8 mouse cellular contexts compared by ENCODE assay signal in the genomic region with DNA sequence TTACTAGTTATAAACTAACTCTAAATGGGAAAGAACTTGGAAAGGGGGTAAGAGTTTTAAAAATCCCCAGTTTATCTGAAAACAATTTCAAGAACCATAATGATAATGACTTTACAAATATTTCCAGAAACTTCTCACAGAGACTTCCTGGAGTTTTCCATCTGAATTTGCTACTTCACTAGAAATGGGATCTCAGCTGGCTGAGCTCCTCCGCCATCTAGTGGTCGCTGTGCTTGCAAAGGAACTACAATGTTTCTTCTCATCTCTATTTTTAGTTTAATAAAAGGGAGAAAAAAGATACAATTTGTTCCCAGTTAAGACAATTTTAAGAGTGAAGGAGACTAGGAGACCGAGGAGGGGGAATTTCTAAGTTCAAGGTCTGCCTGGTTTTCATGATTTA. TPM values are rescaled to one million over a fixed set of nuclear protein-coding genes. Genes with fewer than 3 reads are reported as not detected.
DNase-seq lines count a peak whose midpoint lies in the region; ATAC-seq and TF ChIP-seq lines count a peak whose summit lies in the region.

No protein-coding gene starts in this region.

- H3K27ac ChIP-seq in liver, embryonic 12.5 days = no peak overlapping the region
- H3K27ac ChIP-seq in bone marrow macrophage, adult 2 months (ENCODE audit: insufficient read depth, low read depth, low read length) = no peak overlapping the region

- 20% methylated on average over 3 of the region's 3 CpGs for WGBS in liver, embryonic 12.5 days (ENCODE audit: insufficient replicate concordance)

- no peak overlapping the region for H3K4me3 ChIP-seq in liver, embryonic 12.5 days
- H3K4me3 ChIP-seq in bone marrow macrophage, adult 2 months (ENCODE audit: insufficient read depth, low read length) = no peak overlapping the region

- no peak for TF ChIP-seq POLR2A in bone marrow macrophage, adult 2 months (IDR thresholded peaks at IDR 0.05; ENCODE audit: borderline replicate concordance, low read depth, low read length)

- peak; percentile 63; the same call in 1 of the 2 replicates for TF ChIP-seq CTCF in bone marrow macrophage, adult 2 months (IDR thresholded peaks at IDR 0.05; ENCODE audit: low read depth, low read length)

- no peak for ATAC-seq in liver, embryonic 12.5 days

- no peaks in the 10 kb centered on the region for H3K4me1 ChIP-seq in liver, embryonic 12.5 days
- peaks cover 2% of the 10 kb centered on the region; the same call in 1 of the 2 replicates for H3K4me1 ChIP-seq in bone marrow macrophage, adult 2 months (ENCODE audit: control insufficient read depth, insufficient read depth, low read length)

- peak; percentile 33 to 64 for DNase-seq in adrenal gland, adult 18-20 months (ENCODE audit: low spot score in 2 of 2)
- no peak for DNase-seq in adrenal gland, postnatal 4 days (ENCODE audit: low spot score in 2 of 2)
- peak; percentile 68 for DNase-seq in liver
- peak; percentile 73 for DNase-seq in heart, postnatal 4 days
- DNase-seq in lung, adult 18-20 months = peak; percentile 42 to 59
- DNase-seq in telencephalon, adult 2 months (ENCODE audit: low read depth, low spot score) = peak; percentile 50

- no peaks in the 10 kb centered on the region for H3K27me3 ChIP-seq in liver, embryonic 12.5 days (replicated peaks)

- no peaks in the 10 kb centered on the region for H3K9me3 ChIP-seq in liver, embryonic 12.5 days (replicated peaks)

- H3K36me3 ChIP-seq in liver, embryonic 12.5 days = peaks cover 88% of the 10 kb centered on the region

- H3K9ac ChIP-seq in liver, embryonic 12.5 days = no peak overlapping the region

- no peak overlapping the region for H3K4me2 ChIP-seq in liver, embryonic 12.5 days

RNA-seq across cellular contexts. Expression of a gene that starts 13.4 kb away (rescaled TPM):
- 10 to 100 TPM; 19.2 to 23.1 TPM for total RNA-seq in adrenal gland, adult 18-20 months (2021)
- 10 to 100 TPM; 27.4 to 28.8 TPM for total RNA-seq in adrenal gland, postnatal 4 days (2021)
- polyA plus RNA-seq in liver, embryonic 12.5 days (2016; fragmentation: Nextera tagmentation; extraction: Ambion mirVana) = 18.9 and 21.2 TPM in 2 replicates
- polyA plus RNA-seq in bone marrow macrophage, adult 2 months (2012; ENCODE audit: insufficient read depth, insufficient read length, missing spikeins) = 69.9 and 74.0 TPM in 2 replicates
- 10 to 100 TPM; 20.3 to 22.5 TPM for total RNA-seq in heart, postnatal 4 days (2021)

RNA-seq across cellular contexts. Expression of a gene that starts 13.7 kb away (rescaled TPM):
- total RNA-seq in adrenal gland, adult 18-20 months (2021) = 10 to 100 TPM; 31.6 to 39.4 TPM
- total RNA-seq in adrenal gland, postnatal 4 days (2021) = 10 to 100 TPM; 44.8 to 46.7 TPM
- 22.4 and 23.5 TPM in 2 replicates for polyA plus RNA-seq in liver, embryonic 12.5 days (2016; fragmentation: Nextera tagmentation; extraction: Ambion mirVana)
- 41.3 and 55.2 TPM in 2 replicates for polyA plus RNA-seq in bone marrow macrophage, adult 2 months (2012; ENCODE audit: insufficient read depth, insufficient read length, missing spikeins)
- 10 to 100 TPM; 24.7 to 25.8 TPM for total RNA-seq in heart, postnatal 4 days (2021)

RNA-seq across cellular contexts. Expression of a gene that starts 16.0 kb away (rescaled TPM):
- under 1 TPM; 0.16 to 0.27 TPM for total RNA-seq in adrenal gland, adult 18-20 months (2021)
- 1 to 10 TPM; 1.0 to 1.1 TPM for total RNA-seq in adrenal gland, postnatal 4 days (2021)
- polyA plus RNA-seq in liver, embryonic 12.5 days (2016; fragmentation: Nextera tagmentation; extraction: Ambion mirVana) = 3.9 TPM in 2 replicates
- 0.50 and 1.0 TPM in 2 replicates for polyA plus RNA-seq in bone marrow macrophage, adult 2 months (2012; ENCODE audit: insufficient read depth, insufficient read length, missing spikeins)
- total RNA-seq in heart, postnatal 4 days (2021) = 1 to 10 TPM in 1 of 2 experiments, under 1 TPM in 1; 0.95 to 1.5 TPM

RNA-seq across cellular contexts. Expression of a gene that starts 41.3 kb away (rescaled TPM):
- 1 to 10 TPM; 7.0 to 8.7 TPM for total RNA-seq in adrenal gland, adult 18-20 months (2021)
- 10 to 100 TPM; 12.6 to 13.2 TPM for total RNA-seq in adrenal gland, postnatal 4 days (2021)
- 5.7 and 6.2 TPM in 2 replicates for polyA plus RNA-seq in liver, embryonic 12.5 days (2016; fragmentation: Nextera tagmentation; extraction: Ambion mirVana)
- polyA plus RNA-seq in bone marrow macrophage, adult 2 months (2012; ENCODE audit: insufficient read depth, insufficient read length, missing spikeins) = 6.5 and 8.7 TPM in 2 replicates
- total RNA-seq in heart, postnatal 4 days (2021) = 10 to 100 TPM; 11.0 to 11.1 TPM

Comparison
In these comparisons a context has a peak if more than half of its experiments do, and no peak if none do; other contexts are left out.
1. DNase-seq: peak in adrenal gland, adult 18-20 months (2 of 2), liver (single experiment), heart, postnatal 4 days (single experiment), lung, adult 18-20 months (2 of 2) and telencephalon, adult 2 months (single experiment); none in adrenal gland, postnatal 4 days (0 of 2).